Mouse (Mus musculus): ENCODE measurements around the gene Macrod1.

DNA sequence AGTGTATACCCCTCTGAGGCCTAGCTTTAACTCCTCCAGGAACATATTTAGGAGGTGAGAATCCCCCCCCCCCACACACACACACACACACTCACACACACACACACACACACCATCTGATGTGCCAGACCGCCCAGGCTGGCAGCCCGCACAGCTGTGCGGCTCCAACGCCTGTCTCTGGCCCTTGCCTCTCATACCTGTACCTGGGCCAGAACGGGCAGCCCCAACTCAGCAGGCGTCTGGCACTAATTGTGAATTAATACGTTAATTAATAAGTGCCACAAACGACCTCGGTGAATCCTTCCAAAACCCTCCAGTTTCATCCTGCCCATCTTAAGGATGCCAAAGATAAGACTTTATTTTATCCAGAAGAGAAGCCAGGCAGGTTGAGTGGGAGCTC, 76.8 kb downstream of the Macrod1 start:
- no peak for TF ChIP-seq CTCF (IDR thresholded peaks at IDR 0.05; ENCODE audit: low read depth, low read length)
- no peak for TF ChIP-seq POLR2A (IDR thresholded peaks at IDR 0.05; ENCODE audit: insufficient read depth, low read length)
